Mouse (Mus musculus) left cerebral cortex, postnatal 25 days (tissue): ENCODE measurements at regions not wholly inside any gene's neighbourhood (a gene's known extent, or its start where the extent isn't known, plus 50 kb on each side); places are given as distances from the start of the nearest gene placed in this dataset.
"Not testable (repeated sequence)": the region's sequence is repeated elsewhere in the genome, so short reads cannot be mapped to it uniquely, and the experiment has no call there.

Source experiments
- DNase-seq, 2 experiments: peaks; one replicate each; pipeline ENCODE4 v3.0.0; 2022; ENCODE audit warnings: low spot score in 2 of 2, mixed read lengths in 1 of 2
- intact Hi-C: fragments of 180-260 bp; cut with DNase I; formaldehyde crosslinking; loops from one replicate; pipeline ENCODE4 v1.15.1; 2025

DNA sequence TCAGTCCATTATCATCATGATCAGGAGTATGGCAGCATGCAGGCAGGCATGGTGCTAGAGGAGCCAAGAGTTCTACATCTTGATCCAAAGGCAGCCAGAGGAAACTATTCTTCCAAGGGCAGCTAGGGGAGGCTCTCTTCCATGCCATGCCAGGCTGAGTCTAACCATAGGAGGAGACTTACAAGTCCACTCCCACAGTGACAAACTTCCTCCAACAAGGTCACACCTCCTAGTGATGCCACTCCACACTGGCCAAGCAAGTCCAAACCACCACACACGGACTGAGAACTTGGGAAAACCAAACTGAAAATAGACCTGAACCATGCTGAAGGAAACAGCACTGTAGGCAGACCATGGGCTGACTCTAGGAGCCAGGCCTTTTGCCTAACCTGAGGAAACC, 197.4 kb downstream of the Prex1 start:
- intact Hi-C loops, result no loop called here
- no peak for DNase-seq

DNA sequence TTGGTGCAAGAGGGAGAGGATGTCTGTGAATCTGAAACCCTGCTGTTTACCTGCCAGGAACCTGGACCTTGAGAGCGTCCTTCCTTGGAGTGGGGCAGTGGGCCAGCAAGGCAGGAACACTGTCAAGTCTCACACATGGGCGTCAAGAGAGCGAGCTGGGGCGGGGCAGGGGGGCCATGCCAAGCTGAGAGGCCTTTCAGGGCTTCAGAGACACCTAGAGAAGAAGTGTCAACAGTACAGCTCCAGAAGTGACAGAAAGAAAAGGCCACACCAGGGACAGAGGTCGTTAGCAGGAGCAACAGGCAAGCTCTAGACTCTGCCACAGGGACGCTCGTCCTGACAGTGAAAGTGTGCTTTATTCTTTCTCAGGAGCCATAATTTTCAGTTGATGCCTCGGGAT, 199.0 kb downstream of the Prex1 start:
- intact Hi-C loops, result loop anchor here (1.0 kb wide), 1 partner anchor 318 kb away; no protein-coding TSS in a partner anchor
- DNase-seq, result no peak

DNA sequence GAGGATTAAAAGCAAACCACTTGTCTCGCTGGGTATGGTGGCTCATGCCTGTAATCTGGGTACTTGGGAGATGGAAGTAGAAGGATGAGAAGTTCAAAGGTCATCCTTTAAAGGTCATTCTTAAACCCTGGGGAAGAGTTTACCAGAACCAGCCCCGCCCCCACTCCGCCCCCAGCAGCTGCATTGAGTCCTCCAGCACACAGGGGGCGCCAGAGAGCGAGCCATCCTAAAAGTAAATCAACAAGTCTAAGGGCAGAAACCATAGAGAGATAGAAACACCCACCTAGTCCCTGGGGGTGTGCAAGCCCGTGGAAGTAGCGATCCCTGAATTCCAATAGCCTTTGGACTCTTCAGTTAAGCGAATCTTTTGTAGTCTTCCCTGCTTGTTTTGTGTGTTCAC, 201.1 kb downstream of the Prex1 start:
- DNase-seq, result no peak
- intact Hi-C loops, result no loop called here

DNA sequence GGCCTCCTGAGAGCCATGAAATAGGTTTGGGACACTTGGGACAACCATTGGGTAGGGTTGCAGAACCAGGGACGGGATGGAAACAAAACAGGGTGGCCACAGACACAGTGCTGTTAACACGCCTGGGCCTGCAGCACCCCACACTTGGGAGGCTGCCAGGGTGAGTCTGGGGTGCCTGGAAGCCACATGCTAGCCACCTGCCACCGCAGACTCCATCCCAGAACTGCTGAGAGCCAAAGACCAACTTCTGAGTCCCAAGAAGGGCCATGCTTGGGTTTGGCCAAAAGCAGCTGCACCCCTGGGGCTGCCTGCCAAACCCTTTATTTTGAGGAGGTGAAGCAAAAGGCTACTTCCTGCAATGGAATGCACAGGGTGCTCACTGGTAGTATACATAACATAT, 202.2 kb downstream of the Prex1 start:
- DNase-seq, intact Hi-C loops: not testable (repeated sequence)

DNA sequence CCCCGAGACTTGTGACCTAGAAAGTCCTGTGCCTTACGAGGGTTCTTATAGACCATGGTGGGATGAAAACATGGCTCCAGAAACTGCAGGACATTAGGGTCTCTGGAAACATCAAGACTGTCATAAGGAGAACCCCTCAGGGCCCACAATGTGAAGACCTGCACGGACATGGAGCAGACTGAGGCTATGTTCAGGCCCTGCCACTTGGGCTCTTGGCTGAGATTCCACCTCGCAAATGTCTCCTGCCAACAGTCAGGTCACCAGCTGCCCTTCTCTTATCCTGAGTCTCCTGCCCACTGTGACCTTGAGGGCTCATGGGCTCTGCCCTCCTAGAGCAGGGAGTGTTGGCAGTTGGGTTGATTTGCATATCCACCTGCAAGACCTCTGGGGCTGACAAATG, 202.9 kb downstream of the Prex1 start:
- no peak for DNase-seq
- intact Hi-C loops, result no loop called here

DNA sequence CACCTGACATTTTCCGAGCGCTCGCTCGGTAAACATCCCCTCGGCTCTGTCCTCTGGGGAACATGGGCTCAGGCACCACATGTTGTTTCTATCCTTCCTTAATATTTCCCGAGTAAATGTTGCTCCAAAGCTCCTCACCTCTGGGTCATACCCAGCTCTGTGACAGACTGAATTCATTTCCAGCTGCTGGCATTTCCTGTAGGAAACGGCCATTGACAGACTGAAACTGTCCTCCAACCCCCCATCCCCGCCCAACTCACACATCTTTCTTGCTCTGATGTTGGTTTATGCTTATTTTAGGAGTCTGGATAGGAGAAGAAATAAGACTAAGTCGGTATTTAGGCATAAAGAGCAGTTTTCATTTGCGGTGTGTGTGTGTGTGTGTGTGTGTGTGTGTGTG, 204.0 kb downstream of the Prex1 start:
- DNase-seq, result no peak
- intact Hi-C loops, result no loop called here

DNA sequence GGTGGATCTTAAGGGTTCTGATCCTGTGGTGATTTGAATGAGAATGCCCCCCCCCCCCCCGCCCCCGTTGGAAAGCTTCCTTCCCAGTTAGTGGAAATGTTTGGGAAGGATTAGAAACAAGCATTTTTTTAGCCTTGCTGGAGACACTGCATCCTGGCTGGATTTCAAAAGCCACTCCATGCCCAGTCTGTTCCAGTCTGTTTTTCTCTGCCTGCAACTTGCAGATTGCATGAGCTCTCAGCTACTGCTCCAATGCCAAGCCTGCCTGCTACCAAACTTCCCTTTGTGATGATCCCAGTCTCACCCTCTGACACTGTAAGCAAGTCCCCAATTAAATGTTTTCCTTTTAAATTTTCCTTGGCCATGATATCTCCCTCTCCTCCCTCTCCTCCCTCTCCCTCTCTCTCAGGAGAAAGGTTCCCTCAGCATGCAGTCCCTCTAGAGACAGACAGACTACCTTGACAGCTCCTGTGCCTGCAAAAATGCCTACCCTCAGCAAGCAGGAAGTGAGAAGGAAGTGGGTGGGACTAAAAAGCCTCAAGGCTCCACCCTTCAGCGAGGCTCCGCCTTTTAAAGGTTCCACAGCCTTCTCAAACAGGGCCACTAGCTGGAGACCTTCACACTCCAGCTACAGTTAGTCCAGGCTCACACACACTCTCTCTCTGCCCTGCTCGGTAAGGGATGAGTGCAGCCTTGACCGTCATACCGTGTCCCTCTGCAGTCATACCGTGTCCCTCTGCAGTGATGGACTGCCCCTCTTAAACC, 204.8 kb downstream of the Prex1 start:
- no peak for DNase-seq
- intact Hi-C loops, result no loop called here

DNA sequence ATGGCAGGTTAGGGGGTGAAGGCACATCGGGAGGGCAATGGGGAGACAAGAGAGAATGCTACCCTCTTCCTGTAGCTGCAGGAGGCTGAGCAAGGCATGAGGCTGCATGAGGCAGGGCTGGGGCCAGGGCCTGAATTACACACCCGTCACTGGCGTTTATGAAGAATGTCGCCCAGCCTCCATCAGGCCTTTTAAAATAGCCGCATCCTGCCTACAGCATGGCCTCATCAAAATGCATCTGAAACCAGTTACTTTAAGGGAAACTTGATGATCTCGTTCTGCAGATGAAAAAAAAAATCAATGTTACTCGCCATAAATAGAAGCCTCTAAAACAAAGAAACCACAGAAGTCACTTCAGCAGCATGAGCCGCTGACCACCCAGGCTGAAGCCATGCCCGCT, 208.3 kb downstream of the Prex1 start:
- intact Hi-C loops, result no loop called here
- peak in 1 of 2 experiments; percentile 25 for DNase-seq

DNA sequence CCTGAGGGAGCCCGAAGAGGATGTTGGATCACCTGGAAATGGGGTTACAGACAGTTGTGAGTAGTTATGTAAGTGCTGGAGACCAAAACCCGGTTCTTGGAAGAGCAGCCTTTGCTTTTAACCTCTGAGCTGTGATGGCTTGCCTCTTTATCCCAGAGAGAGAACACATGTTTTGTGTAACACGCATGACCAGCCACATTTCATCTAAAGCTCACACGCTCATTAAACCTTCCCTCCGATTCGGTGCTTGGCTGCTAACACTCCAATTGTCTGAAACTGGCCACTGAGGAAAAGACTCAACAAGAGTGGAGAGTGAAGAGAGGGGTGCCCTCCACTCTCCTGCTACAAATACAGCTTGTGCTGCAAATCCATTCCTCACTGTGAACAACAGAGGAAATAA, 210.0 kb downstream of the Prex1 start:
- DNase-seq, result no peak
- intact Hi-C loops, result no loop called here

DNA sequence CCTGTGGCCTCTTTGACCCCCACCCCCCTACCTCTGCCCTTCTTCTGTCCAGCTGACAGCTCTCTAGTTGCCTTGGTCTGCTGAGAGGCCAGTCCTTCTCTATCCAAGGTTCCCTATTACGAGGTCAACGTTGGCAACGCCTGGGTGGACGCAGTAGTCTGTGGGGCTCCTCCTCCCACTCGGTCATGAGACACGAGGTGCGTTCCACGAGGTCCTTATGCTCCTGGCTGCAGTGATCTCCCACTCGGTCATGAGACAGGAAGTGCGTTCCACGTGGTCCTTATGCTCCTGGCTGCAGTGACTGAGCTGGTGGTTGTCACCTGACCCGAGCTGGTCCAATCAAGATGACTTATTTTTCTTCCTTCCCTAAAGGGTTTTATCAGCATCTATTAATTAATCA, 220.7 kb downstream of the Prex1 start:
- intact Hi-C loops, result no loop called here
- no peak for DNase-seq

DNA sequence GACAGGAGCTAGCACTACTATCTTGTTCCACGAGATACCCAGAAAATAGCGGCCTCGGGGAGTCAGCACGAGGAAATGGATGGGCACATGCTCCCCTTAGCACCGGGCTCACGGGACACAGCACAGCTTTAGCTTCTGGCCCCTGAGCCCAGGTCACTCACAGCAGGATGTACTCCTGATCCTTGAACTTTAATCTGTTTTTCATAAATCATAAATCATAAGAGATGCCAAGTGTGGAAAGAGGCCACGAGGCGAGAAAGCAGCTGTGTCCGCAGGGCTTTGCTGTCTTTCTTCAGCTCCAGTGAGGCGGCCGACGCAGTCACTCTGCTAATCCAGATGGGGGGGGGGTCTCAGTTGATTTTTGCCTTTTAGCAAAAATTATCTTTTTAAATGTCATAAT, 221.2 kb downstream of the Prex1 start:
- DNase-seq, result no peak
- intact Hi-C loops, result no loop called here

DNA sequence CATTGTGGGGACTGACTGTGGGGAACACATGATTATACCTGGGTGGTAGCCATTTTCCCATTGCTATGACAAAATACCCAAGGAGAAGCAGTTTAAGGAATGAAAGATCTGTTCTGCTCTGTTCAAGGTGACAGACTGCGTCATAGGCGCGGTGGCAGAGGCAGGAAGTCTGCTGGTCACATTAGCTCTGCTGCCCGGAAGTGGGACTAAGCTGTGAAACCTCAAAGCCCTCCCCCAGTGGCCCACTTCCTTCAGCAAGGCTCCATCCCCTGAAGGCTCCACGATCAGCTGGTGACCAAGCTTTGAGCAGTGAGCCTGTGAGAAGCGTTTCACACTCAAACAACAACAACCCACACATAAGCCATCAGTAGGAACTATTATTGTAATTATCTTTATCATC, 221.8 kb downstream of the Prex1 start:
- no peak for DNase-seq
- intact Hi-C loops, result no loop called here

DNA sequence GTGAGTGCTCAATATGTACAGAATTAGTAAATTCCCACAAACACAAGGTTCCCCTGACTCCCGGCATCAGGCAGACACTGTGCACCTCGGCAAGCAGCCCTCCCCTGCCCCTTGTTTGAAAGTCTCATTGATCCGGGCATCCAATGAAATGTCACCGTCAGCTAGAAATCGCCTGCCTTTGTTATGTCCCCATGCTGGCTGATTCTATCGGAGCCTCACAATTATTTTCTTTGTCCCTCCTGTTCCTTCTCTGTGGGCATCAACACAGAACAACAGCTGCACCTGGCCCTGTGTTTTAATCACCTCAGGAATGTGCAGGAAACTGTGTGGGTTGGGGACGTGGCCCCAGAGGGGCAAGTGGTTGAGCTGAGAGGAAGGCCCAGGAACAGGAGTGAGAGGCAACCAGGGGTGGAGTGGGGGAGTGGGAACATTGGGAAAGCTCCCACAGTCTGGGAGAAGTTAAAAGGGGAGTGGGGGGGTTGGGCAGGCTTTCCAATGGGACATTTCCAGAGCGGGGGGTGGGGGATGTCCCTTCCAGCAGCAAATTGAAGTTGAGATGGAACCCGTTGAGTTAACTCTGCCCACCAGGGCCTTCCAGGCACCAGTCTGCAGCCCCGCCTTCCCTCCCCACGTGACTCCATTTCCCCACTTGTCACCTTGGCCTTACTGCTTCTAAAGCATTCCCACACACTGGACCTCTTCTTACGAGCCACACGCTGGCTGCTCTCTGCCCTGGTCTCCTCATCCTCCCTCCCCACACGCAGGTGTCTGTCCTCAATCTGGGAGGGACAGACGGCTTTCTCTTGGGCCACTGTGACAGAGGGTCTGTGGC, 224.4 kb downstream of the Prex1 start:
- DNase-seq, result no peak
- intact Hi-C loops, result loop anchor here (5.0 kb wide), 1 partner anchor 53 kb away; no protein-coding TSS in a partner anchor

DNA sequence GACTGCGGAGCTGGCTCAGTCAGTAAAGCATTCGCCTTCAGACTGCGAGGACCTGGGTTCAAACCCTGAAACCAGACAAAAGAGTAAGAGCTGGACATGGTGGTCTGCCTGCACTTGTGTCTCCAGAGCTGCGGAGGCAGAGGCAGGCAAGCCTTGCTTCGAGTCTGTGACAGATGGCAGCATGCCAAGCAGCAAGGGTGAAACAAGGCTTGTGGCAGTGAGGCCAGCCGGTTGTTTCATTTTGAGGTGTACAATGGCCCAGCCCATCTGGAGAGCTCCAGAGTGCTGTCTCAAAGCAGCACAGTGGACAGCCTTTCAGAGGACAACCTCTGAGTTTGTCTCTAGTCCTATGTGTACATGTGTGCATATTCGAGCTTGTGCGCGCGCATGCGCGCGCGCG, 225.9 kb downstream of the Prex1 start:
- intact Hi-C loops, result loop anchor here (5.0 kb wide), 1 partner anchor 55 kb away; no protein-coding TSS in a partner anchor

DNA sequence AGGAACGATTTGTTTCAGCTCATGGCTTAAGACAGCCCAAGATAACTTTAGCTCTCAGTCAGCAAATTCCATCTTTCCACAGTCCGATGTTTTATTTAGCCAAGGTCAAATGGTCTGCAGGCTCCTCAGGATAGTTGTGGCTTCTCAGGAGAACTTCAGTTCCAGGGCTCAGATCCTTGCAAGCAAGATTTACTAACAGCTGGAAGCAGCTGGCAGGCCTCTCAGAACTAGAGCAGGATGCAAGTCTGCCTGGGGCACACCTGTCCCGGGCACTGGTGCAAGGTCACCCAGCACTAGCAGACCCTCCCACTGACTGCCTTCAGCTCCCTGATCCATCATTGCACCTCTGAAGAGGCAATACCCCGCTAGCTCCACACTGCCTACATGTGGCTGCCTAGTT, 227.8 kb downstream of the Prex1 start:
- DNase-seq, result no peak
- intact Hi-C loops, result loop anchor here (5.0 kb wide), 1 partner anchor 57 kb away; no protein-coding TSS in a partner anchor

More for the DNA sequence above, 225.9 kb downstream of the Prex1 start:
- peak in 1 of 2 experiments; percentile 34 for DNase-seq

DNA sequence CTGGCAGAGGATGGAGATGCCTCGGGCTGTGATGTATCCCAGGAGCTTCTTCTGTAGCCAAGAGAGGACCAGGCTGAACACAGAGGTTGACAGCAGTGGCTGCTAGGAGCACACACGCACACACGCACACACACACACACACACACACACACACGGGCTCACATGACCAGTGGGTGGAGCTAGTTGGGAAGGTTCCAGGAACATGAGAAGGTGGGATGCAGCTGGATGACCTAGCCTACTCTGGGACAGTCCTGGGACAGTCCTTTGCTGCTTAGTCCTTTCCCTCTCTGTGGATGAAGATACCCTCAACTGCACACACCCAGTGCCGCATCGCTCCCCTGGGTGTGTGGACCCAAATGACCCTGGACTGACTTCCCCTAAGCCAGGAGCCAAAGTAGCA, 228.3 kb downstream of the Prex1 start:
- intact Hi-C loops, result loop anchor here (5.0 kb wide), 1 partner anchor 57 kb away; no protein-coding TSS in a partner anchor
- no peak for DNase-seq

DNA sequence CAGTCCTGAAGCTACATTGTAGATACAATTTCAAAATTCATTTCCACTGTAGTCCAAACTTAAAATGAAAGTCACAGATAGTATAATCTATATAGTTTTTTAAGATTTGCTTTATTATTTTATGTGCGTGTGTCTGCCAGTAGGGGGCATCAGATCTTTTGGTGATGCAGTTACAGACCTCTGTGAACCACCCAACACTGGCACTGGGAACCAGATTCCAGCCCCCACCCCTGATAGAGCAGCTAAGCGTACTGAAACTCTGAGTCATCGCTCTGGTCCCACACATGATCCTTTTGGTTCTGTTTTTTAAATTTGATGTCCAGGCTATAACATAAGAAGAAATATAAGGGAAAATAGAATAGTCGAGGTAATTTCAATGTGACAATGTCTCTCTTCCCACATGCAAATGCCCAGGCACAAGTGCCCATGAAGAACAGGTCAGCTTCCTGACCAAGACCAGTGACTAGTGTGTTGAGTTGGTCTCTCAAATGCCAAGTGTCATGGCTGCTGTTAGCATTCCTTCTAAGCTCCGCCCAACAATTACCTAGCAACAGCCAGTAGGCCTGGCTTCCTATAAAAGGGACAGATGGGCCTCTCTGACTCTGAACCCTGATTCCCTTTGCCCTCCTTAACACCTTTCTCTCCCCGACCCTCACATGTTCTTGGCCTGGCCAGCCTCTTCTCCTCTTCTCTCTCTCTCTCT, 229.9 kb downstream of the Prex1 start:
- DNase-seq, result peak in 1 of 2 experiments; percentile 60
- intact Hi-C loops, result loop anchor here (1.0 kb wide), 2 partner anchors 50 to 328 kb away; partner anchors contain the start of gene Sulf2

DNA sequence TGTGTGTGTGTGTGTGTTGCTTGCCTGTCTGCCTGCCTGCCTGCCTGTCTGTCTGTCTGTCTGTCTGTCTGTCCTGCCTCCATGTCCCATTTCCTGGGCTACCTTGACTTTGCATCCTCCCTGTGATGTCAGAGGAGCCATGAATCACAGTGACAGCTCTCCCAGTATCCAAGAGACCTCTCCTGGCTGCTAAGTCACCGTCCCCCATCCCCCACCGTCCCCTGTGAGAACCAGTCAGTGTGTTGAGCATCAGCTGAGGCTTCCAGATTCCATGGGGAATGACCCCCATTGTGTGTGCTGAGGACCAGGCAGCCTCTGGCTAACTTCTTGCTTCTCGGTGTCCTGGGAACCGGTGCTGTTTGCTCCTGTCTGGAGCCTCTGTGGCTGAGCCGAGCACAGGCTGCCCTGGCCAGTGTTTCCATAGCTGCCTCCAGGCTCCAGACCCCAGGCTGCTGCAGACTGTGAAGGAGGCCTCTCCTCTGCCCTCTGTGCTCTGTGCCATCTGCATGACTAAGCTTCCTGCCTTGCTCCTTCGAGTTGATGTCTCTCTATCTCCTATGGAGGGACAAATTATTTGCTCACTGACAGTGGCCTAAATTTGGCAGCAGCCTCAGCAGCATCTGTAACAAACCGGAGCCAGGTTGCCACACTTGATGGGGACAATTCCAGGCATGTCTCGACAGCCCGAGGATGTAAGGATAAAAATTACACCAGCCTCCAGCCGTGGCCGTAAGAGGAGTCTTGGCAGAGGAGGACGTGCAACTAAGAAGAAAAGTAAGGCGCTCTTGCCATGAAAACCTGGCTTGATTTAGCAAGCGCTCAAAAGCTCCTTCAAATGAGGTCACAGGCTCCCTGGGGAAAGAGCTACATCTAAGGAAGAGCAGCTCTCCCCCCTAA, 230.7 kb downstream of the Prex1 start:
- DNase-seq, result peak; percentile 30 to 88
- intact Hi-C loops, result loop anchor here (1.0 kb wide), 2 partner anchors 50 to 328 kb away; partner anchors contain the start of gene Sulf2

DNA sequence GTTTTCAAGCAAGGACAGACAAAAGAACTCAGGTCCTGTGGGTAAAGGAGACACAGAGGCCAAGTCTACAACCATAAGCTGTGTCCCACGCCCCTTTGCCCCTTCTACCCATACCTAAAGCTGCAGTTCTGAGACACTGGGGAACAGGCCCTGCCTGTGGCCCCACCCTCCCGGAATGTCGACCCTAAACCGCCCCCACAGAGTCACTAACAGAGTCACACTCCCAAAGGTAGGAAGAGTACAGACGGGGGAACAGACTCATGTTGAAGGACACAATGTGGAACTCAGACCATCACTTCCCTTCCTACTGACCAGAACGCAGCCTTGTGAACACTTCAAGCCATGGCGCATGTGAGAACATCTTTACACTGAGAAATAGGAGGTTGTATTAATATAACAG, 231.9 kb downstream of the Prex1 start:
- intact Hi-C loops, result no loop called here
- no peak for DNase-seq
